Mouse (Mus musculus) kidney, adult 11 months (tissue): Measurements from ENCODE around the gene Ccdc62.

ENCODE experiments used
- DNase-seq: peaks from one replicate; pipeline ENCODE4 v3.0.0; 2022

Gene Ccdc62

GRCm38 (mm10) chr5:123938479-123938878 lies 8.0 kb downstream of the Ccdc62 start:
- DNase-seq = no peak

- no peak for DNase-seq
Measured at GRCm38 (mm10) chr5:123946546-123946945, 16.1 kb downstream of the Ccdc62 start.

DNA sequence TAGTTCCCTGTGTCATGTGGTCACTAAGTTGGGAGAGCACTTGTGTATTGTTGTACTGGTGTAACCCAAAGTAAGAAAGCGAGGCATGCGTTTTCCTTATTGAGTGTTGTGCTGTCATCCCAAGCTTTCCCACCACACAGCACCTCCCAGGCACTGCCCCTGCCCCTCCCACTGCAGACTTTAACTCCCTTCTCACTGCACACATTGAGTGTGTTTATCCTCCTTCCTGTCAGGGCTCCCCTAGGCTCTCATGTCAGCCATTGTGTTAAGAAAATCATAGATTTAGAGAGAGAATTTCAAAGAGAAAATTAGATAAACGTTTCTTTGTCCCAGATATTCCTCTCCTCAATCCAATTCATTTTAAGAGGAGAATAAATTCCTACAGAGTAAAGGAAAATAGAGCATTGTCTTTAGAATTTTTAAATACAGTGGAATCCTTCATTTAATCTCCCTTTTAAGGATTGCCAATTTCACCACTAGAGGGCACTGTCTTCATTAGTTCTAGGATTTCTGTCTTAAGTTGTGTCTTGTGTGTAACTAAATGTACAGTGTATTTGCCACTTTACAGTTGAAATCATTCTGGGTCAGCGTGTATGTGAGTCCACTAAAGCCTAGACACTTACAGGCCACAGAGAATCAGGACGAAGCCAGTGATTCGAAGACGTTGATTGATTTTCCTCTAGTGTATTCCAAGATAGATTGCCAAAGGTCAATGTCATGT lies 16.7 kb downstream of the Ccdc62 start:
- no peak for DNase-seq

GRCm38 (mm10) chr5:123952365-123953045 lies 22.0 kb downstream of the Ccdc62 start:
- DNase-seq = no peak

- DNase-seq = no peak
Measured at GRCm38 (mm10) chr5:123957213-123957612, 26.7 kb downstream of the Ccdc62 start.

DNA sequence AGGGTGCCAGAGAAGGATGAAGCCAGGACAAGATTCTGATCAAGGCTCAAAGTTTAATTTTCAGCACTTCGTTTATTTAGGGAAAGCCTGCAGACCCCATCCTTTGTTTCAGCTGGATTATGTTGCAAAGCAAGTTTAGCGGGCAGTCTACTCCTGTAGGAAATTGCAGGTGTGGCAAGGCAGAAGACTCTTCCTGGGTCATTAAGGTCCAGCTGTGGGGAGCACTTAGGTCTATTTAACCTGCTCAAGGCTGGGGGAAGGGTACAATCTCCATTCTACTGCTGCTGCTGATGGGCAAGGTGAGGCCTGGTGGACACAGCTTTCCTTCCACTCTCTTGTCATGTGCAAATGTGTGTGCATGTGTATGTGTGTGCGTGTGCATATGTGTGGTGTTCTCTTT lies 28.5 kb downstream of the Ccdc62 start:
- no peak for DNase-seq

DNA sequence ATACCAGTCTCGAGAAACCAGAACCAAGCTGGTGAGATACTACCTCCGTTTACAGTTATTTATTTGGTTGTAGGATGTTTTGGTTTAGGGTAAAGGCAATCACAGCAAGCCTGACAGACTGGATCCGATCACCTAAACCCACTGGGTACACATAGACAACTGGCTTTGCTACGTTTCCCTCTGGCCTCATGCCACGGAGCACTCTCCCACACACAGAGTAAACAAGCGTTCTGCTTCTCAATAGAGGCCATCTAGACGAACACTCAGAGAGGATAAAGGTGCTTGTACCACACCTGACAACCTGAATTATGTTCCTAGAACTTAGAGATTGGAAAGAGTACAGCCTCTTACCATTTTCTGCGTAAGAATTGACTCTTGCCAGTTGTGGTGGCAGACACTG lies 29.6 kb downstream of the Ccdc62 start:
- DNase-seq = no peak

- no peak for DNase-seq
Measured at GRCm38 (mm10) chr5:123961046-123961445, 30.6 kb downstream of the Ccdc62 start.

- no peak for DNase-seq
Measured at GRCm38 (mm10) chr5:123964208-123964607, 33.7 kb downstream of the Ccdc62 start.

DNA sequence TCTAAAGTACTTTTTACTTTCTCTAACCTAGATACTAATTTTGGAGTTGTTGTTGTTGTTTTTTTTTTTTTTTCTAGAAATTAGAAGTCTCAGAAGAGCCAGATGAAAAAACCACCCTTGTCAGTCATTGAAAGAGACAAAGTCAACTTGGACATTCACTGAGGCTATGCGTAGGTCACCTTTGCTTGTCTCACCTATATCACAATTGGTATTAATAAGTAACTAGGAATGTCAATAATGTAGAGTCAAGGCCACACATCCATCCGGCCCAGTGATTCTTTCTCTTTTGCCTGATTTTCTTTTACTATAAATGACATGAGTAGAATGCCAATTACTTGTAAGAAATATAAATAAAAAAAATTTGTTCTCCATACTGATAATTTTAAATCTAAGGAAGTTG lies 36.3 kb downstream of the Ccdc62 start:
- no peak for DNase-seq

- DNase-seq = no peak
Measured at GRCm38 (mm10) chr5:123968468-123968867, 38.0 kb downstream of the Ccdc62 start.

GRCm38 (mm10) chr5:123969216-123969615 lies 38.7 kb downstream of the Ccdc62 start:
- DNase-seq = peak; percentile 75

- no peak for DNase-seq
Measured at GRCm38 (mm10) chr5:123970576-123970975, 40.1 kb downstream of the Ccdc62 start.

- DNase-seq = no peak
Measured at GRCm38 (mm10) chr5:123972453-123972852, 42.0 kb downstream of the Ccdc62 start.

- DNase-seq = peak; percentile 80
Measured at GRCm38 (mm10) chr5:123973299-123974178, 43.1 kb downstream of the Ccdc62 start, which contains the start of gene Hip1r. Gene Hip1r (plus strand): TSS chr5:123973628.

GRCm38 (mm10) chr5:123974179-123974485 lies 43.7 kb downstream of the Ccdc62 start:
- no peak for DNase-seq

DNA sequence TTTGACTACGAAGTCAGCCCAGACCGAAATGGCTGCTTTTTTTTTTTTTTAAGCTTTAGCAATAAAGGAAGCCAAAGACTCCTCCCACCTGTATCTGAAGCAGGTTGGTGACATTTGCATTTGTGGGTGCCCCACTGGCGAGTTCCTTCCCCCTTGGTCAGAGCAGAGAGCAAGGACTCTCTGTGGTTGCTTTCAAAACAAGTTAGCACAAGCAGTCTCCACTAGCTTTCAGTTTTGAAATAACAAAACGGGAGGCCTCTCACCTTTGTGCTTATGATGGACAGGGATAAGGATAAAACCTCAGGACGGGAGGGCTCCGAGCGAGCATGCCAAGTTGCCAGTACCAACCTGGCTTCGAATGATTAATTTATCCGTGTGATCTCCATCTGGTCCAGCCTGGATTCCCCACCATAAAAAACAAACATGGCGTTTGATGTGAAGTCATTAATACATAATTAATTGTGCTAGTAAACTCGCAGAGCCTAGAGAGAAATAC lies 44.2 kb downstream of the Ccdc62 start:
- DNase-seq = peak; percentile 41

DNA sequence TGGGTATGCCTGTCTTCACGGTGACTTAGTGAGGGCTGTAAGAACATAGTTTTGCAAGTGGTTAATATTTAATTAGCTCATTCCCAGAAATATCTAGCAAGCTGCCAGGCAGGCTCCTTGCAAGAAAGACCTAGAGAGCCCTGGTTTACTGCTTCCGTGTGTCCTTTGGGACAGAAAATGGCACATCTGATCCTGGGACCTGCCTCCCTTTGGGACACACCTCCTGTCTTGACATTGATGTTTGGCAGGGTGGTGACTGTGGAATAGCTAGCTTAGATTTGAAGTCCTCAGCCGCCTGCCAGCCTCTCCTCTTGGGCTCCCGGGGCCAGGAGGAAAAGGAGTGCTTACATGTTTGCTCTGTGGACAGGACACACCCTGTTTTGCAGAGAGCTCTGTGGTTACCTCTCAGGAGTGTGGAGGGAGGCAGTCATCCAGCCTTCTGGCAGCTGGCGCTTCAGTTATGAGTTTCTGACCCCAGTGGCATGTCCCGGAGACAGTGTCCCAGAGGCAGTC lies 45.2 kb downstream of the Ccdc62 start:
- peak; percentile 73 for DNase-seq

GRCm38 (mm10) chr5:123977231-123977630 lies 46.8 kb downstream of the Ccdc62 start:
- no peak for DNase-seq

GRCm38 (mm10) chr5:123978131-123978530 lies 47.7 kb downstream of the Ccdc62 start:
- DNase-seq = no peak

- DNase-seq = no peak
Measured at GRCm38 (mm10) chr5:123979221-123979979, 48.9 kb downstream of the Ccdc62 start.

- peak; percentile 2 for DNase-seq
Measured at GRCm38 (mm10) chr5:123979980-123980369, 49.5 kb downstream of the Ccdc62 start.
